Mouse (Mus musculus) liver, embryonic 15.5 days (tissue): ENCODE results near the gene Tnfsf18. TPM values are rescaled to one million over a fixed set of nuclear protein-coding genes. Genes with fewer than 3 reads are reported as not detected.

Source experiments
- ATAC-seq: fragments of 200-750 bp; cut with Nextera tagmentation; 2 replicates; pipeline ENCODE4 v1.8.0; 2017; ENCODE audit warnings: moderate number of reproducible peaks, mild to moderate bottlenecking, moderate library complexity; ENCODE audit not compliant: insufficient read depth
- H3K27ac ChIP-seq: fragments of 300-500 bp; sonication (generic); replicated peaks from 2 replicates; pipeline ENCODE4 v1.5.1; 2015; ENCODE audit warnings: mild to moderate bottlenecking, inconsistent platforms
- H3K27me3 ChIP-seq: fragments of 300-500 bp; sonication (generic); 2 replicates; pipeline ENCODE4 v1.6.1; 2015; ENCODE audit warnings: mild to moderate bottlenecking, inconsistent platforms
- H3K36me3 ChIP-seq: fragments of 300-500 bp; sonication (generic); replicated peaks from 2 replicates; pipeline ENCODE4 v1.6.1; 2015; ENCODE audit warnings: moderate library complexity, mild to moderate bottlenecking, inconsistent platforms
- H3K4me1 ChIP-seq: fragments of 300-500 bp; sonication (generic); replicated peaks from 2 replicates; pipeline ENCODE4 v1.6.1; 2015; ENCODE audit warnings: inconsistent platforms
- H3K4me2 ChIP-seq: fragments of 300-500 bp; sonication (generic); 2 replicates; pipeline ENCODE4 v1.6.1; 2015; ENCODE audit warnings: moderate library complexity, mild to moderate bottlenecking, inconsistent platforms
- H3K4me3 ChIP-seq: fragments of 300-500 bp; sonication (generic); replicated peaks from 2 replicates; pipeline ENCODE4 v1.5.1; 2015; ENCODE audit warnings: mild to moderate bottlenecking, inconsistent platforms
- H3K9ac ChIP-seq: fragments of 300-500 bp; sonication (generic); 2 replicates; pipeline ENCODE4 v1.6.1; 2015; ENCODE audit warnings: moderate library complexity, mild to moderate bottlenecking, inconsistent platforms
- H3K9me3 ChIP-seq: fragments of 300-500 bp; sonication (generic); replicated peaks from 2 replicates; pipeline ENCODE4 v1.6.1; 2016; ENCODE audit warnings: inconsistent platforms
- WGBS: fragments of 180-500 bp; shearing (Covaris S2); methylation state at CpG from one replicate; pipeline ENCODE4 v1.1.7; 2015; ENCODE audit warnings: mixed read lengths; ENCODE audit not compliant: insufficient replicate concordance; 5-methylcytosine and 5-hydroxymethylcytosine counted together
- polyA plus RNA-seq: library from polyadenylated mRNA; unstranded; fragments of >200 nt; fragmentation: Nextera tagmentation; extraction: Ambion mirVana; gene quantifications from 2 replicates; pipeline ENCODE4 v1.2.1, GENCODE M21; 2015

Gene Tnfsf18
- polyA plus RNA-seq, 1 experiment from 2014 or later, result not detected

- WGBS, result 51% methylated on average over 6 of the region's 6 CpGs
- H3K36me3 ChIP-seq, result no peaks in the 10 kb centered on the region
- H3K27me3 ChIP-seq, result no peaks in the 10 kb centered on the region
- no peaks in the 10 kb centered on the region for H3K4me1 ChIP-seq
- no peak overlapping the region for H3K4me2 ChIP-seq
- ATAC-seq, result no peak
- no peaks in the 10 kb centered on the region for H3K9me3 ChIP-seq
- no peak overlapping the region for H3K4me3 ChIP-seq
- no peak overlapping the region for H3K27ac ChIP-seq
- H3K9ac ChIP-seq, result no peak overlapping the region
Observed at GRCm38 (mm10) chr1:161500114-161500810, 5.8 kb downstream of the Tnfsf18 start.

GRCm38 (mm10) chr1:161500811-161501146, 6.3 kb downstream of the Tnfsf18 start:
- 47% methylated on average over 4 of the region's 4 CpGs for whole genome bisulfite sequencing
- H3K4me1 ChIP-seq, result no peaks in the 10 kb centered on the region
- no peak overlapping the region for H3K27ac ChIP-seq
- no peak overlapping the region for H3K9ac ChIP-seq
- H3K4me2 ChIP-seq, result no peak overlapping the region
- no peaks in the 10 kb centered on the region for H3K27me3 ChIP-seq
- H3K9me3 ChIP-seq, result no peaks in the 10 kb centered on the region
- ATAC-seq, result no peak
- no peak overlapping the region for H3K4me3 ChIP-seq
- no peaks in the 10 kb centered on the region for H3K36me3 ChIP-seq

- H3K9me3 ChIP-seq, result no peaks in the 10 kb centered on the region
- no peaks in the 10 kb centered on the region for H3K27me3 ChIP-seq
- 63% methylated on average over 4 of the region's 4 CpGs for WGBS
- H3K4me2 ChIP-seq, result no peak overlapping the region
- no peaks in the 10 kb centered on the region for H3K36me3 ChIP-seq
- no peaks in the 10 kb centered on the region for H3K4me1 ChIP-seq
- no peak for ATAC-seq
- H3K9ac ChIP-seq, result no peak overlapping the region
- H3K4me3 ChIP-seq, result no peak overlapping the region
- H3K27ac ChIP-seq, result no peak overlapping the region
Observed at GRCm38 (mm10) chr1:161506317-161506716, 11.9 kb downstream of the Tnfsf18 start.

- ATAC-seq, result no peak
- no peaks in the 10 kb centered on the region for H3K4me1 ChIP-seq
- no peaks in the 10 kb centered on the region for H3K9me3 ChIP-seq
- H3K9ac ChIP-seq, result no peak overlapping the region
- H3K36me3 ChIP-seq, result no peaks in the 10 kb centered on the region
- no peak overlapping the region for H3K4me2 ChIP-seq
- 43% methylated on average over 3 of the region's 3 CpGs for WGBS
- H3K27me3 ChIP-seq, result no peaks in the 10 kb centered on the region
- H3K27ac ChIP-seq, result no peak overlapping the region
- no peak overlapping the region for H3K4me3 ChIP-seq
Observed at GRCm38 (mm10) chr1:161507623-161508047, 13.2 kb downstream of the Tnfsf18 start.

GRCm38 (mm10) chr1:161517355-161517754, 22.9 kb downstream of the Tnfsf18 start:
- 35% methylated on average over 3 of the region's 3 CpGs for WGBS
- ATAC-seq, result no peak
- Histone ChIP-seq H3K9me3 (no peaks in the 10 kb centered on the region), H3K4me3 (no peak overlapping the region), H3K36me3 (no peaks in the 10 kb centered on the region), H3K4me2 (no peak overlapping the region), H3K4me1 (no peaks in the 10 kb centered on the region), H3K27me3 (no peaks in the 10 kb centered on the region), H3K9ac (no peak overlapping the region), H3K27ac (no peak overlapping the region)

- H3K4me3 ChIP-seq, result no peak overlapping the region
- WGBS, result 8% methylated on average over 1 of the region's 1 CpGs
- H3K4me2 ChIP-seq, result no peak overlapping the region
- no peak overlapping the region for H3K27ac ChIP-seq
- no peak for ATAC-seq
- no peaks in the 10 kb centered on the region for H3K36me3 ChIP-seq
- H3K9ac ChIP-seq, result no peak overlapping the region
- no peaks in the 10 kb centered on the region for H3K4me1 ChIP-seq
- no peaks in the 10 kb centered on the region for H3K27me3 ChIP-seq
- no peaks in the 10 kb centered on the region for H3K9me3 ChIP-seq
Observed at GRCm38 (mm10) chr1:161520223-161520622, 25.8 kb downstream of the Tnfsf18 start.

GRCm38 (mm10) chr1:161528173-161528572, 33.7 kb downstream of the Tnfsf18 start:
- Histone ChIP-seq H3K27me3 (no peaks in the 10 kb centered on the region), H3K9me3 (no peaks in the 10 kb centered on the region), H3K4me2 (no peak overlapping the region), H3K4me3 (no peak overlapping the region), H3K9ac (no peak overlapping the region), H3K27ac (no peak overlapping the region), H3K4me1 (no peaks in the 10 kb centered on the region), H3K36me3 (no peaks in the 10 kb centered on the region)
- WGBS, result 46% methylated on average over 1 of the region's 1 CpGs
- no peak for ATAC-seq

- H3K27ac ChIP-seq, result no peak overlapping the region
- no peak overlapping the region for H3K4me2 ChIP-seq
- no peaks in the 10 kb centered on the region for H3K4me1 ChIP-seq
- H3K27me3 ChIP-seq, result no peaks in the 10 kb centered on the region
- 62% methylated on average over 5 of the region's 5 CpGs for WGBS
- H3K36me3 ChIP-seq, result no peaks in the 10 kb centered on the region
- no peak for ATAC-seq
- H3K4me3 ChIP-seq, result no peak overlapping the region
- H3K9me3 ChIP-seq, result no peaks in the 10 kb centered on the region
- H3K9ac ChIP-seq, result no peak overlapping the region
Observed at GRCm38 (mm10) chr1:161550596-161551095, 56.2 kb downstream of the Tnfsf18 start.

GRCm38 (mm10) chr1:161552098-161552497, 57.6 kb downstream of the Tnfsf18 start:
- Histone ChIP-seq H3K36me3 (no peaks in the 10 kb centered on the region), H3K4me2 (no peak overlapping the region), H3K9me3 (no peaks in the 10 kb centered on the region), H3K27ac (no peak overlapping the region), H3K27me3 (no peaks in the 10 kb centered on the region), H3K4me3 (no peak overlapping the region), H3K4me1 (no peaks in the 10 kb centered on the region), H3K9ac (no peak overlapping the region)
- no peak for ATAC-seq
- 47% methylated on average over 2 of the region's 2 CpGs for WGBS

Other genes starting within 250 kb of the Tnfsf18 start
- gene Prdx6, start 243.4 kb upstream of the Tnfsf18 start, polyA plus RNA-seq, result 354 and 355 TPM in 2 replicates
- gene Tnfsf4, start 99.2 kb upstream of the Tnfsf18 start, polyA plus RNA-seq, result not detected in 2 replicates